Mouse (Mus musculus): ENCODE data around the gene Kbtbd13.

GRCm38 (mm10) chr9:65345854-65346475, 45.5 kb downstream of the Kbtbd13 start, which contains the start of gene Pdcd7:
- TF ChIP-seq CTCF (IDR thresholded peaks at IDR 0.05; ENCODE audit: control insufficient read depth, insufficient read depth, low read length) (no peak), POLR2A (IDR thresholded peaks at IDR 0.05; ENCODE audit: borderline replicate concordance, control insufficient read depth, low read depth, low read length) (peak; percentile 69)
